Mouse (Mus musculus) ZHBTc4 (cell line): Measurements from ENCODE around the gene Fxyd3.
A peak's percentile ranks its signal among the peaks of the same experiment; 100 is the strongest.

ENCODE experiments used
- DNase-seq: peaks from one replicate; pipeline ENCODE4 v3.0.0-alpha.2; 2011; ENCODE audit warnings: low read depth, low spot score

Gene Fxyd3

DNA sequence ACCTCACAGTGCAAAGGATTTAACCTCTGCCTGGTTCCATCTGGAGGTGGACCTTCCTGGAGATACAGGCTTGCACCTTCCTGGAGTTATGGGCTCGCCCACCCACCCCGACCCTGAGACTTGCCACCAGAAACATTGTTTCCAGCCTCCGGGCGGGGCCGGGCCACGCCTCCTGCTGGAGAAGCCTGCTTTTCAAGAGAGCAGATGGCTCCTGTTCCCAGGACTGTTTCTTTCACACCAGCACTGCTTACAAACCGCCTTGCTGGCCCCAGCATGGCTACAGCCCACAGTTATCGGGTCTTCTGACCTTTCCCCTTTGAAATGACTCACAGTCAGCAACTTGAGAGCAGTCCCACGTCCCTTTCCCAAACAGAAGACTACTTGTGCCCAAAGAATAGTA, 4.2 kb downstream of the Fxyd3 start:
- peak; percentile 78 for DNase-seq

DNA sequence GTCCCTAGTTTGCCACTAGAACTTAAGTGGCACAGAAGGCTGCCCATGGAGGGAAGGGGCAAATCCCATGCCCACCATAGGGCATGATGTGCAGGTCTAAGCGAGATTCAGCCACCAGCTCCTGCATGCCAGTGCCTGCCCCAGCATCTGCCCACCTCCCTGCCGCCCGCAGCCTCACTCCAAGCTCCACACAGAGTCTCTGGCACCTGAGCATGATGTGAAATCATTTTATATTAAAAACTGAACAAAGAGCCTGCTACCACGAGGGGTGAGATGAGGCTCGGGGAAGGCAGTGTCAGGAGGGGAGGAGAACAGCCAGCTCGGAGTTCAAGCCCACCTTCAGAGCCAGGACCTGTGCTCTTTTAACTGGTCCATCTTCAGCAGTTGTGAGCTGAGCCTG, 6.2 kb downstream of the Fxyd3 start:
- DNase-seq = no peak

DNA sequence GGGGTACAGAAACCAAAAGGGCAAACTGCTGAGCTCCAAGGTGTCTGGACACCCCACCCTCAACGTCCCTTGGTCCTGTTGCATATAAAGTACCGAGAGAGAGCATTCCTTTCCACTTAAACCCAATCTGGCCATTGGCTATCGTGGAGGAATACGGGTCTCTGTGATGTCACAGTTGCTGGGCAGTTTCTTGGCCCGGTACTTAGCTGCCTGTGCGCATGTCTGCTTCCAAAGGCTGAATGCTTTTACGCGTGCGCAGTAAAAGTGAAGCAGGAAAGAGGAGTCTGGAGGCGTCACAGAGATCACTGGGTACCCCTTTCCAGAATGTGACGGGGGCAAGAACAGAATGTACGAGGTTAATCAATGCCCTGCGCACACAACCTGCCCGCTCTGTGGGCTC, 7.0 kb downstream of the Fxyd3 start:
- DNase-seq = peak; percentile 50

DNA sequence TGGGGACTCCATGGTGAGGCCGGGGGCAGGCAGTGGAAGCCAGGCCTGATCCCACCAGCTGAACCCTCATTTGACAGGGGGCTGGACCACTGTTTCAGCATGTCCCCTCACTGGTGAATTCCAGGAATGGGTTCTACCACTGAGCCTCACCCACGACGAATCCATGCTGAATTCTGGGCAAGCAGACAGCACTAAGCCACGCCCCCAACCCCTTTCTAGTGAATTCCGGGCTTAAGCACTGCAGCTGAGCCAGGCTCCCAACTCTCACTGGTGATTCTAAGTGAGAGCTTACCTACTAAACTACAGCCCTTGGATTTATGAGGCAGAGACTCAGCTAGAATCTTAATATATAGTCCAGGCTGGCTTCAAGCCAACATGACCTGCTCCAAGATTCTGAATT, 8.7 kb downstream of the Fxyd3 start:
- peak; percentile 67 for DNase-seq

DNA sequence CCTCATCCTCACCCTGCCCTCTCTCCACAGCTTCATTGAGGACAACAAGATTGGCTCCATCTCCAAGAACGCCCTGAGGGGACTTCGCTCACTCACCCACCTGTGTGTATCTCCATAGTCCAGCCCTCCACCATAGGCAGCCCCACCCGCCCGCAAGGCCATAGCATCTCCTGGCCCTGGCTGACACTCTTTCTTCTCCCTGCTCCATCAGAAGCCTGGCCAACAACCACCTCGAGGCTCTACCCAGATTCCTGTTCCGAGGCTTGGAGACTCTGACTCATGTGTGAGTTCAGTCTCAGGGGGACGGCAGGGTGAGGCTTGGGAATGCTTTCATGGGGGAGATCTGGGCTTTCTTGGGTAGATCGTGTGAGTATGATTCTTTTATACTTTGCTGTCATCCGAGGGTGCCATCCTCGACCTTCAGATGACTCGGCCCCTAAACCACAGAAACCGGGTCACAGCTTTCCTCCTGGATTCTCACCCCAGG, 13.4 kb downstream of the Fxyd3 start:
- DNase-seq = no peak

DNA sequence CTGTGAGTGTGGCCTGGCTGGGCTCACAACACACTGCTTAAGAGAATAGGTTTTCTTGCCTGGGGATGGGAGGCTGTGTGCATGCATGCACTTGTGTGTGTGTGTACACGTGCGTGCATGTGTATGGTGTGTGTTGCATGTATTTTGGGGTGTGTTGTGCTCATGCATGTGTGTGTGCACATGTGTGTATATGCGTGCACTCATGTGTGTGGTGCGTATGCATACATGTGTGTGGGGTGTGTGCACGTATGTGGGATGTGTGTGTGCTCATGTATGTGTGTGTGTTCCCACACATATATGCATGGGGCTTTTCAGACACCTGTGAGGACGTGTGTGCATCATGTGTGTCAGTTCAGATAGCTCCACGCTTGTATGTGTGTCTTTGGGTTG, 15.9 kb downstream of the Fxyd3 start:
- DNase-seq = no peak

DNA sequence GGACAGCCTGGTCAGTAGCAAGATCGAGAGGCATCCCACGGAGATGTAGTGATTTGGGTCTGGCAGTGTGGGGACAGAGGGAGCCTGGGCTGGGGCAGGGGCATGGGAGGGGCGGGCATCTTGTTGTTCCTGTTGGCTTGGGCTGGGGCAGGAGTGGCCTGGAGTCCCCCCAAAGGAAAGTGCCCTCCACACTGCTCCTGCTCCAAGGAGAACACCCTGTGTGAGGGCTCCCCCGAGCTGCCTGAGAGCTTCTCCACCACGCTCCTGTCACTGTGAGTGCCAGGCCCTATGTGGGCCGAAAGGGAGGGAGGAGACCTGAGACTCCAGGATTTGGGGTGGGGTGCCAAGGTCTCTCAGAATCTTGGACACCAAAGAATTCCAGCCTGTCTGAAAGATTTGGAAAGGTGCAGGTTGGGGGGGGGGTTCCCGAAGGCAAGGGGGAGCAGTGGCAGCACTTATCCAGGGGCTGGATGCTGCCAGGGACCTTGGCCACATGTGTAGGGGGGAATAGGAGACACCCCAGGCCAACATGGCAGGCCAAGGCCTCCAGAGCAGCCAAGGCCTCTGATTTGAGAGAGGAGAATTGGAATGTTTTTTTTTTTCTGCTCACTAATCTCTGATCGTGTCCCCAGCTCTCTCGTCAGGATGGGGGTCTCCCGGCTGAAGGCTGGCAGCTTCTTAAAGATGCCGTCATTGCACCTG, 16.4 kb downstream of the Fxyd3 start:
- DNase-seq = no peak

DNA sequence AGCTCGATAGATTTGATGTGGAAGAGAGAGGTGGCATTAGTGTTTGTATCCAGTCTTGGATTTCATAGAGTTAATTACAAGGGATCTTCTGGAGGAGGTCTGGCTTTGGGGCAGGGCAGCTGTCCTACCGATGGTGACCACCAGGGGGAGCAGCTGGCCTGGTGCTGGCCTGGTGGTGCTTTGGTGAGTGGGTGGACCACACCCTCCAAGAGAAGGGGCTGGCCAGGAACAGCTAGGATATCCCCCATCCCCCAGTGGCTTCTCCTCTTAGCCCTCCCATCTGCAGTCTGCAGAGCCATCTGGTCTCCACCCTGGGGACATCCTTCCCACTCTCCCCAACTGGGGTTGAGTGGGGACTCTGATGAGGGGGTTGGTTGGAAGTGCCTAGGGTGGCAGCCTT, 17.4 kb downstream of the Fxyd3 start, which contains the start of gene Lgi4:
Lgi4 (plus strand) TSS at position 235 of the 400 bp plus-strand sequence.
- DNase-seq = peak; percentile 89

DNA sequence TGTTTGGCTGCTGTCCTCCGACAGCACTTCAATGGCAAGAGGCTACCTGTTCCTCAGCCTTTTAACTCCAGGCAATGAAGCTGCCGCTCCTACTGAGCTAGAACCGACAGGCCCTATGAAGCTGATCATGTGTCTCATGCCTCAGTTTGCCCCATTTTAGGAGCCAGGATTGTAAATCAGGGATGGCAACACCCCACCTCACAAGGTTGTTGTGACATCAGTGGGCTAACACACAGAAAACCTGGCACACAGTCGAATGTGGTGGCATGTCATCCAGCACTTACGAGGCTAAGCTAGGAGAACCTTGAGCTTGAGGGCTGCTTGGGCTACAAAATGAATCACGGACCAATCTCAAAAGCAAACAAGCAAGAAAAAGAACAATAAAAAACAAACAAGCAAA, 18.3 kb downstream of the Fxyd3 start:
- DNase-seq = no peak

DNA sequence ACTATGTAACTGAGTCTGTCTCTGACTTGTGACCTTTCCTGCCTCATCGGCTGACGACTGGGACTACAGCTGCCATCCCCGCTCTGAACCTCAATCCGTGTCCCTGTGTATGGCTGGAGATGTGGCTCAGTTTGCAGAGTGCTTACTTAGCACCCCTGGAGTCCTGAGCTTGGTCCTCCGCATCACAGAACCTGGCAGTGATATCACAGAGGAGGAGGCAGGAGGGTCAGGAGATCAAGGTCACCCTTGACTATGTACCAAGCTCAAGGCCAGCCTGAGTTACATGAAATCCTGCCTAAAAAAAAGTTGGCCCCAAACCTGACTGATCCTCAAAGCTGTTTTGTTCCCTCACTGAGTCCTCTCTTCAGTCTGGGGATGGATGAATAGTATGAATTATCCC, 18.8 kb downstream of the Fxyd3 start:
- no peak for DNase-seq

DNA sequence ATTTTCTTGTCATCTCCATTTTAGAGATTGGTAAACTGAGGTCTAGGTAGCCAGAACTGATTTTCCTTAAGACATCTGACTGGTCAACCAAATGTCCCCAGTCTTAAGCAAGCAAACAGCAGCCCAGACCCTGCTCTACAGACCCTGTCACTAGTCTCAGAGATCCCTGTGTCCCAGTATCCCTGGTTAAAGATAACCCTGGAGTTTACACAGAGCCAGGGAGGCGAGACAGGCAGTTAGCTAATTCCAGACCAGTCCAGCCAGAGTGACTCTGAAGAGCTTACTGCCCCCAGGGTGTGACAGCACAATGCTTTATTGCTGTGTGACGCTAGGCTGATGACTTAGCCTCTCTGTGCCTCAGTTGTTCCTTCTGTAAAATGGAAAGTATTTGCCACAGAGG, 19.4 kb downstream of the Fxyd3 start, which contains the start of gene Fxyd1:
Fxyd1 (minus strand) TSS at position 129 of the 400 bp plus-strand sequence.
- DNase-seq = no peak

DNA sequence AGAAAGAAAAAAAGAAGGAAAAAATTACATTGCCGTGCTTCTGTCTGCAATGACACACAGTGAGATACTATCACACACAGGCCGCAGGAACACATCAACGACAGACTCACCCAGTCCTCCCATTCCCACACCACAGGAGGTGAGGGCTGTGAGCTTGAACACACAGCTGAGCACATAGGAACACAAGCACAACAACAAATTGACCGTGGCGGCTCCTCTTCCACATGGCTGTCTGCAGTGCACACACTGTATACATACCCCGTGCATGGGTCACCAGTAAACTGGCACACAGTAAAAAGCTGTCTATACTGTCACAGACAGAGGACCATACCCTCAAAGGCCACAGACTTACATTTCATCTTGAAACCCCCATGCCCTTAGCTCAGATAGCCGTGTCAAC, 20.1 kb downstream of the Fxyd3 start:
- no peak for DNase-seq

DNA sequence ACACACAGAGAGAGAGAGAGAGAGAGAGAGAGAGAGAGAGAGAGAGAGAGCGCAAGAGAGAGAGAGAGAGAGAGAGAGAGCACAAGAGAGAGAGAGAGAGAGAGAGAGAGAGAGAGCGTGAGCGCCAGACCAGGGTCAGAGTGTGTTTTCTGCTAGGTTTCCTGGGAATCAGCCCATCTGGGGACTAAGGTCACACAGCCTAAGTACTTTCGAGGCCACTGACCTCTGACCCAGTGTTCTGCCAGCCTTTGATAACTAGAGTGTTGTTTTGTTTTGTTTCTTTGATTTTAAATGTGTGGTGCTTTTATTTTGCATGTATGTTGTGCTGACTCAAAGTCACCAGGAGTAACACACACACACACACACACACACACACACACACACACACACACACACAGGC, 20.6 kb downstream of the Fxyd3 start:
- DNase-seq = no peak

DNA sequence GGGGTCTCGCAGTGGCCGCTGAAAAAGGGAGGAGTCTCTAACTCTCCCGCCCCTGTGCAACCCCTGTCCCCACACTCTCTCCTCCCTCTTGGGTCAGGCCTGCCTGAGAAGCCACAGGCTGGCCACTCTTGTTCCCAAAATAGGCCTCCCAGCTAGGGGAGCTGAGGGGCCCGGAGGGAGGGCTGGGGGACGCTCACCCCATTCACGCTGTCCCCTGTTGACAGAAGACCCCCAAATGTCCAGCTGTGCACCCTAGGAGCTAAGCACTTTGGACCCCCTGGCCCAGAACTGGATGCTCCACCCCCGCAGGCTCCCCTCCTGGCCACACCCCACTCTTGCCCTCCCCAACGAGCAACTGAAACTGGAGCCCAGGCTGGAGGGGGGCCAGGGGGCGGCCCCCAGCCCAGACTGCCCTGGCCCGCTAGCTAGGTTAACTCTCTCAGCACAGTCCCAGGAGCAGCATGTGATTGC, 21.1 kb downstream of the Fxyd3 start:
- DNase-seq = no peak

DNA sequence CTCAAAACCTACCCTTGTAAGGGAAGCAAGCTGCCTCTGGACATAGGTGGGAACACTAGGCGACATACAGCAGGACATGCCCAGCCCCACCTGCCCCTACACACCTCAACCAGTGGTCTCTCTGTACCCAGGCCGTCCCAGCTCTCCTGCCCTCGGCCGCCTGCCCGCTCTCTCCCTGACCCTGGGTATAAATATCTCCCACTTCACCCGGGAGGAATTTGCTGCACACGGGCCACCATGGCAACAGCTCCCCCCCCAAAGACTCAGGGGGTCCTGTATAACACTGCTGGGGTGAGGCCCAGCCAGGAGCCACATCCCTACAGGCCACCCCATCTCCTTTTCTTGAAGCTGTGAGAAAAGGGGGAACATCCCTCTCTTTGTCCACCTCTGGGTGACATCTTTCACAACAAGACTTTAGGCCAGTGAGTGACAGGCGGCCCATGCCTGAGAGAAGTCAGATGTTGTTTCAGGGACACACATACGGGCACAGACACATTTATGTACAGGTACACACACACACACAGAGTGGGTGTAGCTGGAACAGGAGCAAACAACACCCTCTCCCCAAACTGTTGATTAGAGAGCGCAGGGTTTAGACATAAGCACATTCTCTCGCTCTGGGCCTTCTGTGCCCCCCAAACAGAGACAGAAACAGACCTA, 21.7 kb downstream of the Fxyd3 start:
- no peak for DNase-seq

DNA sequence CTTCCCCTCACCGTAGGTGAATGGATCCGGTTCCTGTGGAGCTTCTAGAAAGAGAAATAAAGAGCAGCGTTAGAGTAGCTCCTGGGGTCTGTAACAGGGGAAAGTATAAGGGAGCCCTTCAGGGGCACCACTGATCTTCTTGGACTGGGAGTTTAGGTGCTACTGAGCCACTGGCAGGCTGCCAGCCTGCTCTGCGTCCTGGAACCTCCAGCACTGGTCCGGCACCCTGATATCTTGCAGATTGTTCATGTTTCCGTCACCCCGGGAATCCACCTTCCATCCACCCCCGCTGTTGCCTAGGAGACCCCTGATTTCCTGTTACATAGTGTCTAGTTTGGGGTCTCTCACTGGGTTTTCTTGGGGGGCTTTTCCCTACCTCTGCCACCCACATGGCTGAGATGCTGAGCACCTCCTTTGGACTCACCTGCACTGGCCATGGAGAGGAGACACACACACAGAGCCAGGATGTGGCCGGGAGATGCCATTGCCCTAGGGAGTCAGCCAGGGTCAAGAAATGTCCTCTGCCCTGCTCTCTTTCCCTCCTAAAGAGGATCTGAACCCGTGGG, 22.5 kb downstream of the Fxyd3 start:
- no peak for DNase-seq

DNA sequence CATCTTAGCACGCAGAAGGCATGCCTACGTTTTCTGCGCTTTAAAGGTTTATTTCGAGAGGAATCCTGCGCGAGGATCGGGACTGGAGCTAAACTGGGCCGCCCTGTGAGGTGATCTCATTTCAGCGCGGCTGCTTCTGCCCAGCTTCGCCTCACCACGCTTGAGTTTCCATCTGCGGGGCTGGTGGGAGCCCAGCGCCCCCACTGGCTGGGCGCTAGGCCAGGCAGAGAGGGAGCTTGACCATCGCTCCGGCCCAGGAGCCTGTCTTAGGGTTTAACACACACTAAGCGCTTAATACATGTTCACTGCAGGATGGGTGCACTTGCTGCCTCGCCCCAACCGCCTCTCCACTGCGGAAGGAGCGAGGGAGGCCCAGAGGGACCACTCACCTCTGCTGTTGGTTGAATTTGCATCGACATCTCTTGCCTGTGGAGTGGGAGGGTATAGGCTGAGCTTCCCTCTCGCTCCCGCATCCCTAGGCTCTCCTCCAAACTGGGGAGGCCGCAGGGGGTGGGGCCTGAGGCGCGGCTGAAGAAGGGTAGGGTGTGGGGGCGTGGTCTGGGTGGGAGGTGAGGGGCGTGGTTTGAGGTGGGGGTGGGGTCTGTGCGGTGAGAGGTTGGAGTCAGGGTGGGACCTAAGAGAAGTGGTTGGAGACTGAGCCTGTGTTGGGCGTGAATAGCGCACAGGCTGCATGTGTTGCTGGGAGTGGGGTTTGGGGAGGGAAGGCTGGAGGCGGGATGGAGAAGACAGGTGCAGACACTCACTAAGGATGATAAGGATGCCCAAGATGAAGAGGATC, 23.7 kb downstream of the Fxyd3 start:
- DNase-seq = peak; percentile 91

DNA sequence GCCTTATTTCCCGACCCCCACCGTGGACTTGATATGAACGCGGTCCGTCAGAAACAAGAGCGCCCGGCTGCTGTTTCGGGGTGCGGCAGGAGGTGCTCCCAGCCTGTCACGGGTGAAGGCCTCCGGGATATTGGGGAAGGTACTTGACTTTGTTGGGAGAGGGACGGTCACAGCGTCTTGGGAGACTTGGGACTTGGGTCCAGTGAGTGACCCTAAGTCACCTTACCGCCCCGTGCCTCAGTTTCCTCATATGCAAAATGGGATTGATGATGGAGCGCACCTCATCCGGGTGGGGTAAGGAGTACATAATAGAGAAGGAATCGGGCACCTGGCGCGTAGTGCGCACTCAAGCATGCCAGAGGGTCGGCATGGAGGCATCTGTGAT, 24.3 kb downstream of the Fxyd3 start:
- no peak for DNase-seq

DNA sequence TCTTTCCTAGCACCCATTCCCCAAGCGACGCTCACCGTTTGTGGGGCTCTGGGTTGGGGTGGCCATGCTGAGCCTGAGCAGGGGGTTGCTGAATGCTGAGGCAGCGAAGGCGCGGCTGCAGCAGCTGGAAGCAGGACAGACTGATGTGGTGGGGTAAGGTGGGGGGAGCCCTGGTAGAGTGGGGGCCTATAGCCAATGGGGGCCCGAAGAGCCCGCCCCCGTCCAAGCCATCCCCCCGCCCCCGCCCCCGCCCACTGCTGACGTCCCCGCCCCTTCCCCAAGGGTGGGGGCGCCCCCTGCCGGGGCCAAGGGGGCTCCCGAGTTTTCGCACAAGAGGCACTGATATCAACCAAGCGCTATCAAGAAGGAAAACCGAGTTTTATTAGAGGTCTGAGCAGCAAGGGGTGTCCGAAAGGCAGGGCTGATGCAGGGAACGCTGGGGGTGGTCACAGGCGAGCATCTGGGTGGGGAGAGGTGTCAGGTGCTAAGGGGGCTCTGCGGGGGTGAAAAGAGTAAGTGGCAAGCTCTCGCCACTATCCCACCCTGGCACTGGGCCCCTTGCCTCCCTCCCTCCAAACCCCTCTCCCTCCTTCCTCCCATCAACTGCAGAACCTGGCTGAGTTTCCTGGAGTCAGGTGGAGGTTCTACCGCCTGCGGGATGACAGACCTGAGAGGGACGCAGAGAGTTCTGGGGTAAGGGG, 25.0 kb downstream of the Fxyd3 start, which contains the start of gene Fxyd7:
Fxyd7 (minus strand) TSS at position 147 of the 701 bp plus-strand sequence.
- no peak for DNase-seq

DNA sequence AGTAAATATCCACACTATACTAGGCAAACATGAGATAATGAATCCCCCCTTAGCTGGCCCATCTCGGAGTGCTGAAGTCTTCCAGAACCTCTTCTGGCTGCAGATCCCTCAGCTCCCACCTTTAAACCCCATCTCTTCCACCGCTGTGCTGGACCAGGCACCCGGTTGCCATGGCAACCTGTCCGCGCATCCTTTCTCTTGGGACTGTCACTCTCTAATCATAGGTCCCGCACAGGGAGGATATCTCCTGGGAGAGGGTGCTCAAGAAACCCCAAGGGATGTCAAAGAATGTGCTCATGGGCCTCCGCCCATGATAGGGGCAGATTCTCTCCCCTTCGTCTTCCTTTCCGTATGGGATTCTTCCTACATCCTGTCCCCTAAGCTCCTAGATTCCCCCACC, 25.6 kb downstream of the Fxyd3 start:
- peak; percentile 52 for DNase-seq

DNA sequence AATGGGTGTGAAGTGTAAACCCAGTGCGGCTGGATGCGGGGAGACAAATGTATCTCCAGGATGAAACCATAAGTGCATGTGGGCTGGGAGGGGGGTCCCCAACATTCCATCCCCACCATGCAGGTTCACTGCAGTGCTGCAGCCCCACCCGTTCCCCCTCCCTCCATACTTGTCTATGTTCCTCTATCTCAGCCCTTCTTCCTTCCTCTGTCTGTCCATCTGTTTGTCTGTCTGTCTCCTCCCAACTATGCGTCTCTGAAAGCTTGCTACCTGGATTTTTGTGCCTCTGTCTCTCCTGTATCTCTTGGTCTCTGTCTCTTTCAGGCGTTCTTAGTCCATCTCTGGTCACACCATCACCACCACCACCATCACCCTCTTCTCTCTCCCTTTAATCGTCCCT, 26.0 kb downstream of the Fxyd3 start:
- DNase-seq = no peak
